Mouse (Mus musculus) cerebellum, adult 2 months (tissue): Measurements from ENCODE around the gene Myocd.

Experiments used
- CTCF ChIP-seq: fragments of 200-500 bp; IDR thresholded peaks from 2 replicates; pipeline ENCODE4 v1.5.1; 2011; ENCODE audit warnings: low read depth, mild to moderate bottlenecking, control low read depth, low read length, moderate library complexity, borderline replicate concordance; ENCODE audit not compliant: insufficient read depth
- POLR2A ChIP-seq: fragments of 200-500 bp; IDR thresholded peaks from 2 replicates; pipeline ENCODE4 v1.6.1; 2011; ENCODE audit warnings: low read length, control low read depth, borderline replicate concordance; ENCODE audit not compliant: insufficient read depth

DNA sequence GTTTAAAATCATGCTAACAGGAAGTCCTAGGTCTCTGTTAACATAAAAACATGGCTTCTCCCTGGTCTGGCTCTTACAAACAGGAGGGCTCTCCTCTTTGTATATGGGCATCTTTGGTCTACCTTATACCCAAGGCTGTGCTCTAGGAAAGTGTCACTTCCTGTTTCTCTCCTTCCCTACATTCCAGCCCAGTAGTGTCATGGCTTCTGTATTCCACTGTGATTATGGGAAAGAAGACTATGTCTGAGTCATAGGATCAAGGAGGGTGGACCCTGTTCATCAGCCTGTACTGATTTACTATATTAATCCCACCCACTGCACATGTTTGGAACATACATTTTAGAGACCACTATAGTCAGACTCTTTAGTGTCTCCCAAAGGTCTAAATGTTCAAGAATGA is 23.2 kb upstream of the Myocd start:
- no peak for TF ChIP-seq POLR2A
- TF ChIP-seq CTCF: no peak
